Mouse (Mus musculus): ENCODE results near the gene Upf2.
A peak's percentile ranks its signal among the peaks of the same experiment; 100 is the strongest.
"Not testable (repeated sequence)": the region's sequence is repeated elsewhere in the genome, so short reads cannot be mapped to it uniquely, and the experiment has no call there.

The Upf2 gene

DNA sequence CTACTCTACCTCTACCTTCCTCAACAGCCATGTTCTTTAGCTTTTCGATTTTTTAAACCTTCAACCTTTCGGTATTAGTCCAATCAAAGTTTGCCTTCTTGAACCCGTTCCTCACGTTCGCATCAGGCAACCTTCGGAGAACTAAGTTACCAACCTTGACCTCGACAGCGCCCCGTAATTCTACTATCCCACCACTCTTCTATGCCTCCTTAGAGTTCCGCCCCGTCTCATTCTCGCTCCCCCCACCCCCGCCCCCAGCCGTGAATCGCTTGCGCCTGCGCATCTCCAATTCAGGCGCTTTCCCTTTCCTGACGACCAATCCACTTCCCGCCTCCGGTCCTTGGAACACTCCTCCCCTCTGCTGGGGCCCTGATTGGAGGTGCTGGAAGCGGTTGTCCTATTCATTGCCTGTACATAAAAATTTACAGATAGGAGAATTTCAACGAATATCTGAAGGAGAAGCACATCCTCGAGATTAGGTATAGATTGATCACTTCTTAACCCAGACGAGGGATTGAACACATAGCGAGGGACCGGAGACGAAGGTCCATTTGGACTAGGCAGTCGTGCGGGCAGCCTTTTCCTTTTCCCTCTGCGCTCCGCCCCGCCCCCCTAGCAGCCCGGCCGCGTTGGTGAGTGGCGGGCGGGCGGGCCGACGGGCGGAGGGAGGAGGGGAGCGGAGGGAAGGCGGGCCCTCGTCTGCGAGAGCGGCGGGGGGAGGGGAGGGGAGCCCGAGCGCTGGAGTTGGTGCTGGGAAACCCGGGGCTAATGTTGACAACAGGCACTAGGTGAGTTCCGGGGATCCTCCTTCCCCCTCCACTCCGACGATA lies at the start of gene Upf2:
Gene Upf2 (plus strand): TSS at position 704 of the 830 bp plus-strand sequence.
- peak; percentile 96 for DNase-seq

- DNase-seq: no peak
These were observed 45.2 kb upstream of the Upf2 start for GRCm38 (mm10) chr2:5906092-5906491.

- DNase-seq: no peak
These were observed 44.6 kb upstream of the Upf2 start for GRCm38 (mm10) chr2:5906625-5907024.

GRCm38 (mm10) chr2:5911282-5911965 lies 39.8 kb upstream of the Upf2 start:
- no peak for DNase-seq

GRCm38 (mm10) chr2:5922823-5923222 lies 28.4 kb upstream of the Upf2 start:
- DNase-seq: no peak

GRCm38 (mm10) chr2:5923786-5924185 lies 27.5 kb upstream of the Upf2 start:
- no peak for DNase-seq

GRCm38 (mm10) chr2:5927481-5927880 lies 23.8 kb upstream of the Upf2 start:
- DNase-seq: no peak

GRCm38 (mm10) chr2:5929793-5930192 lies 21.5 kb upstream of the Upf2 start:
- no peak for DNase-seq

GRCm38 (mm10) chr2:5930291-5931054 lies 20.8 kb upstream of the Upf2 start:
- no peak for DNase-seq

GRCm38 (mm10) chr2:5931938-5932337 lies 19.3 kb upstream of the Upf2 start:
- no peak for DNase-seq

DNA sequence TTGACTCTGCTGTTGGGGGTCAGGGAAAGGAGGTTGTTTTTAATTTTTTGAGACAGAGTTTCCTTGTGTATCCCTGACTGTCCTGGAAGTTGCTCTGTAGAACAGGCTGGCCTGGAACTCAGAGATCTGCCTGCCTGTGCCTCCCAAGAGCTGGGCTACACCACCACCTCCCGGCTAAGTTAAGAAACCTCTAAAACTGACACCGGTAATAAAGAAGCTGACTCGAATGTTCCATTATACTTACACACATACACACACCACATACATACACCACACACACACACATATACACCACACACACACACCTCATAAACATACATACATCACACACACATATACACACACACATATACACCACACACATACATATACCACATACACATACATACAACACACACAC lies 16.3 kb upstream of the Upf2 start:
- no peak for DNase-seq

DNA sequence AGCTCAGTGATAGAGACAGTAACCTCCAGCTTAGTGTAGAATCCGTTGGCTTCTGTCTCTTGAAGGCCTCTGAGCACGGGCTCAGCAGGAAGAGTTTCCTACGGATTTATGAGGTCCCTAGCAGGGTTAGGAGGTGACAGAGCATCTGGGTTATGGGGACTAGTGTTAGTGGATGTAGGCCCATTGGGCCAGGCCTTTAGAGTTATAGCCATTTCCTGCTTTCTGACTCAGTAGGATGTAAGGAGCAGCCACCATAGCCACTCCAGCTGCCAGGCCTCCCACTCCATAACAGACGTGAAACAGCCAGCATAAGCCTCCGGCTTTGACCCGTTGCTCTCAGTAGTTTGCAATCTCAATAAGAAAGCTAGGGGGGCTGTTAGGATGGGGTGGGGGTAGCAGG lies 15.2 kb upstream of the Upf2 start:
- no peak for DNase-seq

DNA sequence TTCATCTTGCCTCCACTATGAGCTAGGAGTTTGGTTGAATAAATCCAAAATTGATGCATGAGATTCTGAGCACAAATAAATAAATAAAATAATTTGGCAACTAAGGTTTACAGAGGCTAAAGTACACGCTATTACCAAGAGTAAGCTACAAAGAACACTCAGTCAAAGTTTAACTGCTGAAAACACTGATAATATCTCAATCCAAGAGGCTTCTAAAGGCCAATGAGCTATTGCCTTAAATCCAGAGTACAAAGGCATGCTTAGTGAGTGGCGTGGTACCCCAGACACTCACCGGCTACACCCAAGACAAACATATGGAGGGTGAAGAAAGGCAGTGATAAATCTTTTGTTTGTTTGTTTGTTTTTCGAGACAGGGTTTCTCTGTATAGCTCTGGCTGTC lies 14.7 kb upstream of the Upf2 start:
- no peak for DNase-seq

DNA sequence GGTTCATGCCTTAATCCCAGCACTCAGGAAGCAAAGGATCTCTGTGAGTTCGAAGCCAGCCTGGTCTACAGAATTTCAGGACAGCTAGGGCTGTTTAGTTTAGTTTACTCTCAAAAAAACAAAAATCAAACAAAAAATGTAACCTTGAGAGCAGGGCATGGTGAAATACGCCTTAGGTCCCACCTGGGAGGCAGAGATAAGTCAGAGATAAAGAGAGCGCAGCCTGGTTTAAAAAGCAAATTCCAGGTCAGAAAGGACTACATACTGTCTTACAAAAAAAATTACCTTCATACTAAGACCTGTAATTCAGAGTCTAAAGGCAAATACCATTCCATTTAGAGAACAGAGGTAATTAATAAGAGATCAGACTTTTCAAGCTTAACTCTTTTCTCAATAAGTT lies 11.9 kb upstream of the Upf2 start:
- no peak for DNase-seq

DNA sequence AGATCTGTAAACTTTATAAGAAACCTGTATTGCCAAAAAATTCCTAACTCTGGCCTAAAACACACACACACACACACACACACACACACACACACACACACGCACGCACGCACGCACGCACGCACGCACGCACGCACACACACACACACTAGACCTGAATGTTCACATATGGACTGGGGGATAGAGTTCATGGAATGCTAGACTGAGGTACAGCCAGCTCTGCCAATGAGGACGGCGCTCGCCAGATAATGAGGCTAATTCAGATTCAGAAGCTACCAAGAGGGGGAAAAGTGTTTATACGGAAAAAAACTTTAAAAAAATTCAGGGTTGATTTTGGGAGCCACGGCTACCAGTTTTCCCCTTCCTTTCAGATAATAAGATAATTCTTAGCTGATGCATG lies 11.4 kb upstream of the Upf2 start:
- DNase-seq: no peak

- no peak for DNase-seq
These were observed 10.3 kb upstream of the Upf2 start for GRCm38 (mm10) chr2:5940936-5941335.

DNA sequence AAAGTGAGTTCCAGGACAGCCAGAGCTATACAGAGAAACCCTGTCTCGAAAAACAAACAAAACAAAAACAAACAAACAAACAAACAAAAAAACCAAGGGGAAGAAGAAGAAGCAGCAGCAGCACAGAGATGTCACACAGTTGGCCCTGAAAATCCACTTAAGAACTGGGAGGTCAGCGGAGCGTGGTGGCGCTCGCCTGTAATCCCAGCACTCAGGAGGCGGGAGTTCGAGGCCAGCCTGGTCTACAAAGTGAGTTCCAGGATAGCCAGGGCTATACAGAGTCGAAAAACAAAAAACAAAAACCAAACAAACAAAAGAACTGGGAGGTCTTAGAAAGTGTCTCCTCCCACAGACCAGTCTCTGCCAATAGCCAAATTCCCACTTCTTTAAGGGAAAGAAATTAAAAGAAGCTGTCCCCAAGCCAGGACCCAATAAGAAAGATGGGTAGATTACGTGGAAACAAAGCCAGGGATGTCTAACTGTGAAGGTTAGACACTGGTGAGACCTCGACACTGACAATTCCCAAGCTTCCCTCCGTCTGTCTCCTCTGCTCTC lies 9.3 kb upstream of the Upf2 start:
- no peak for DNase-seq

GRCm38 (mm10) chr2:5942416-5943032 lies 8.7 kb upstream of the Upf2 start, which contains the start of gene Dhtkd1:
TSS of gene Dhtkd1 (minus strand) at chr2:5942792.
- DNase-seq: peak; percentile 92

DNA sequence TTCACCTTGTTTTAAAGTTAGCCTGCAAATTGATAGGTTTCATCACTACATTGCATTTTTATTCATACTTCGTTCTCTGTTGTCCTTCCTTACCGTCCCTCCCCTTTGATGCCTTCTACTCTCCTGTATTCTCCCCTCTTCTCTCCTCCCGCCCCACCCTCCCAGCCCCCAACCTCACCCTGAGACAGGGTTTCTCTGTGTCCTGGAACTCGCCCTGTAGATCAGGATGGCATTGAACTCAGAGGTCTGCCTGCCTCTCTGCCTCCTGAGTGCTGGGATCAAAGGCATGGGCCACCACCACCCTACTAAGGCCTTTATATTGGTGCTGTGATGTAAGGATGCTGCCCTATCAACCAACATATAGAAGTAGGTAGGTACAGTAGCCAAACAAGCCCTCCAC lies 8.2 kb upstream of the Upf2 start:
- DNase-seq: no peak

DNA sequence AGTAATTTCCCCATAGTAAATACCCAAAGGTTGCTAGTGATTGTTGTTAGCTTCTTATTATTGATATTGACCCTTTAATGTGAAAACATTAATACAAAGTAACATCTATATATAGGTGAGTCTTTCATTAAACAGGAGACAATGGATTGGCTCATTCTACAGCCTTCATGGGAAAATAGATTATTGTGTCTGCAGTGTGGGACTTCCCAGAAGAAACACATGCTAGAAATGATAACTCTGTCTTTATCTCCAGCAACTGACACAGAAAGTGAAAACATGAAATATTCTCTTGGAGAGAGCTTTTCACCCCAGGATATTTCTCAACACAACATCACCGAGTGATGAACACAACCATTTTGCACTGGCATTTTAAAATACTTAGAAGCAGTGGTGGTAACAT lies 5.6 kb upstream of the Upf2 start:
- no peak for DNase-seq

DNA sequence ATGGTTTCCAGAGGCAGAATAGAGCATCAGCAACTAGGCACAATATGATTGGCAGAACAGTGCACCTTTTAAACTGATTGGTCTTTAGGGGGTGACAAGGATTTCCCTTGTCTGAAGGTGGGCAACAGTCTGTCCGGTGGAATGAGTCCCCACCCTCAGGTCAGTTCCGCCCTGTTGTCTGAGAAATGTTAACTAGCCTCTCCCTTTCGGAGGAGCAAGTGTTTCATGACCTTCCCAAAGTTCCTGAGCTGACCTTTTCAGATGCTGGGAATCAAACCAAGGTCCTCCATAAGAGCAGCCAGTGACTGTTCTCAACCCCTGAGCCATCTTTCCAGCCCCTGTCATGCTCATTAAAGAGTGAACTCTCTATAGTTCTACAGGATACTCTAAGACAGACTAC lies 4.4 kb upstream of the Upf2 start:
- DNase-seq: no peak

GRCm38 (mm10) chr2:5948964-5949363 lies 2.3 kb upstream of the Upf2 start:
- DNase-seq: no peak

- not testable (repeated sequence) for DNase-seq
These were observed 1.4 kb upstream of the Upf2 start for GRCm38 (mm10) chr2:5949821-5950220.

Measured in kidney, adult 11 months (tissue).